Mouse (Mus musculus): ENCODE measurements at regions not wholly inside any gene's neighbourhood (a gene's known extent, or its start where the extent isn't known, plus 50 kb on each side); places are given as distances from the start of the nearest gene placed in this dataset.

GRCm38 (mm10) chr6:6455566-6455965 lies 122.9 kb downstream of the Sem1 start:
- Histone ChIP-seq H3K4me3 (no peak overlapping the region), H3K27me3 (peaks cover 10% of the 10 kb centered on the region; the same call in 1 of the 2 replicates), H3K9ac (no peak overlapping the region), H3K9me3 (no peaks in the 10 kb centered on the region), H3K27ac (replicated peaks) (no peak overlapping the region), H3K4me1 (replicated peaks) (peaks cover 6% of the 10 kb centered on the region), H3K4me2 (no peak overlapping the region), H3K36me3 (no peaks in the 10 kb centered on the region)
- WGBS, result 64% methylated on average over 5 of the region's 5 CpGs
- no peak for ATAC-seq (ENCODE audit: low read depth)

- no peak overlapping the region for H3K4me2 ChIP-seq
- H3K27me3 ChIP-seq, result peaks cover 10% of the 10 kb centered on the region; the same call in 1 of the 2 replicates
- ATAC-seq (ENCODE audit: low read depth), result no peak
- no peak overlapping the region for H3K9ac ChIP-seq
- 36% methylated on average over 2 of the region's 2 CpGs for WGBS
- no peaks in the 10 kb centered on the region for H3K9me3 ChIP-seq
- H3K4me3 ChIP-seq, result no peak overlapping the region
- H3K36me3 ChIP-seq, result no peaks in the 10 kb centered on the region
- no peaks in the 10 kb centered on the region for H3K4me1 ChIP-seq (replicated peaks)
- H3K27ac ChIP-seq (replicated peaks), result no peak overlapping the region
Measured at GRCm38 (mm10) chr6:6454396-6454795, 124.1 kb downstream of the Sem1 start.

- ATAC-seq (ENCODE audit: low read depth), result no peak
- no peak overlapping the region for H3K4me3 ChIP-seq
- peaks cover 3% of the 10 kb centered on the region; the same call in 1 of the 2 replicates for H3K9me3 ChIP-seq
- no peaks in the 10 kb centered on the region for H3K36me3 ChIP-seq
- no peaks in the 10 kb centered on the region for H3K27me3 ChIP-seq
- H3K4me2 ChIP-seq, result no peak overlapping the region
- no peak overlapping the region for H3K9ac ChIP-seq
- H3K27ac ChIP-seq (replicated peaks), result no peak overlapping the region
- WGBS, result 61% methylated on average over 3 of the region's 3 CpGs
- no peaks in the 10 kb centered on the region for H3K4me1 ChIP-seq (replicated peaks)
Measured at GRCm38 (mm10) chr6:6434855-6435254, 143.6 kb downstream of the Sem1 start.

GRCm38 (mm10) chr6:6434261-6434802 lies 144.1 kb downstream of the Sem1 start:
- 77% methylated on average over 5 of the region's 5 CpGs for WGBS
- Histone ChIP-seq H3K4me3 (no peak overlapping the region), H3K4me2 (no peak overlapping the region), H3K27ac (replicated peaks) (no peak overlapping the region), H3K4me1 (replicated peaks) (no peaks in the 10 kb centered on the region), H3K9ac (no peak overlapping the region), H3K9me3 (peaks cover 1% of the 10 kb centered on the region; the same call in 1 of the 2 replicates), H3K36me3 (no peaks in the 10 kb centered on the region), H3K27me3 (no peaks in the 10 kb centered on the region)
- no peak for ATAC-seq (ENCODE audit: low read depth)

- no peaks in the 10 kb centered on the region for H3K9me3 ChIP-seq
- H3K9ac ChIP-seq, result no peak overlapping the region
- 88% methylated on average over 6 of the region's 6 CpGs for WGBS
- H3K4me3 ChIP-seq, result no peak overlapping the region
- no peak overlapping the region for H3K4me2 ChIP-seq
- no peak overlapping the region for H3K27ac ChIP-seq (replicated peaks)
- H3K36me3 ChIP-seq, result no peaks in the 10 kb centered on the region
- no peaks in the 10 kb centered on the region for H3K27me3 ChIP-seq
- no peak for ATAC-seq (ENCODE audit: low read depth)
- no peaks in the 10 kb centered on the region for H3K4me1 ChIP-seq (replicated peaks)
Measured at GRCm38 (mm10) chr6:6433179-6433578, 145.3 kb downstream of the Sem1 start.

GRCm38 (mm10) chr6:6414654-6415610 lies 163.5 kb downstream of the Sem1 start:
- no peak for ATAC-seq (ENCODE audit: low read depth)
- 55% methylated on average over 9 of the region's 9 CpGs for WGBS
- H3K36me3 ChIP-seq, result no peaks in the 10 kb centered on the region

GRCm38 (mm10) chr6:6397997-6398396 lies 180.5 kb downstream of the Sem1 start:
- Histone ChIP-seq H3K27ac (replicated peaks) (no peak overlapping the region), H3K4me1 (replicated peaks) (no peaks in the 10 kb centered on the region), H3K27me3 (no peaks in the 10 kb centered on the region), H3K9me3 (no peaks in the 10 kb centered on the region), H3K4me3 (no peak overlapping the region), H3K4me2 (no peak overlapping the region), H3K9ac (no peak overlapping the region), H3K36me3 (no peaks in the 10 kb centered on the region)
- no peak for ATAC-seq (ENCODE audit: low read depth)
- WGBS, result 63% methylated on average over 3 of the region's 3 CpGs

More at GRCm38 (mm10) chr6:6414654-6415610, 163.5 kb downstream of the Sem1 start:
- Histone ChIP-seq H3K4me3 (no peak overlapping the region), H3K4me2 (no peak overlapping the region), H3K9me3 (no peaks in the 10 kb centered on the region; the same call in 1 of the 2 replicates), H3K27me3 (no peaks in the 10 kb centered on the region), H3K27ac (replicated peaks) (no peak overlapping the region), H3K4me1 (replicated peaks) (no peaks in the 10 kb centered on the region), H3K9ac (no peak overlapping the region)

GRCm38 (mm10) chr6:6389454-6390445 lies 172.8 kb upstream of the Slc25a13 start:
- peaks cover 10% of the 10 kb centered on the region for H3K4me1 ChIP-seq (replicated peaks)
- H3K36me3 ChIP-seq, result no peaks in the 10 kb centered on the region
- H3K27me3 ChIP-seq, result no peaks in the 10 kb centered on the region
- H3K4me2 ChIP-seq, result no peak overlapping the region
- H3K4me3 ChIP-seq, result no peak overlapping the region
- peak; percentile 40; the same call in 1 of the 2 replicates for ATAC-seq (ENCODE audit: low read depth)
- 56% methylated on average over 16 of the region's 16 CpGs for WGBS
- H3K9me3 ChIP-seq, result no peaks in the 10 kb centered on the region
- H3K27ac ChIP-seq (replicated peaks), result no peak overlapping the region
- H3K9ac ChIP-seq, result no peak overlapping the region

- Histone ChIP-seq H3K36me3 (no peaks in the 10 kb centered on the region), H3K4me1 (replicated peaks) (peaks cover 10% of the 10 kb centered on the region), H3K27ac (replicated peaks) (no peak overlapping the region), H3K4me2 (no peak overlapping the region), H3K9ac (no peak overlapping the region), H3K4me3 (no peak overlapping the region), H3K9me3 (no peaks in the 10 kb centered on the region), H3K27me3 (no peaks in the 10 kb centered on the region)
- peak; percentile 63; the same call in 1 of the 2 replicates for ATAC-seq (ENCODE audit: low read depth)
- WGBS, result 5% methylated on average over 5 of the region's 5 CpGs
Measured at GRCm38 (mm10) chr6:6388835-6389440, 172.0 kb upstream of the Slc25a13 start.

- no peak for ATAC-seq (ENCODE audit: low read depth)
- no peaks in the 10 kb centered on the region for H3K9me3 ChIP-seq
- no peaks in the 10 kb centered on the region for H3K27me3 ChIP-seq
- peaks cover 10% of the 10 kb centered on the region for H3K4me1 ChIP-seq (replicated peaks)
- WGBS, result 80% methylated on average over 5 of the region's 5 CpGs
- H3K4me2 ChIP-seq, result no peak overlapping the region
- no peak overlapping the region for H3K27ac ChIP-seq (replicated peaks)
- no peak overlapping the region for H3K4me3 ChIP-seq
- no peaks in the 10 kb centered on the region for H3K36me3 ChIP-seq
- no peak overlapping the region for H3K9ac ChIP-seq
Measured at GRCm38 (mm10) chr6:6387571-6387970, 170.6 kb upstream of the Slc25a13 start.

- no peak overlapping the region for H3K27ac ChIP-seq (replicated peaks)
- no peak overlapping the region for H3K4me2 ChIP-seq
- H3K4me3 ChIP-seq, result no peak overlapping the region
- H3K4me1 ChIP-seq (replicated peaks), result peaks cover 10% of the 10 kb centered on the region
- no peak overlapping the region for H3K9ac ChIP-seq
- H3K27me3 ChIP-seq, result no peaks in the 10 kb centered on the region
- H3K9me3 ChIP-seq, result no peaks in the 10 kb centered on the region
- ATAC-seq (ENCODE audit: low read depth), result no peak
- H3K36me3 ChIP-seq, result no peaks in the 10 kb centered on the region
- 53% methylated on average over 7 of the region's 7 CpGs for WGBS
Measured at GRCm38 (mm10) chr6:6384971-6385370, 168.0 kb upstream of the Slc25a13 start.
